Mouse (Mus musculus) ES-Bruce4 (cell line): ENCODE measurements around the gene Gpx4.

Experiments used
- CTCF ChIP-seq: IDR thresholded peaks from one replicate; pipeline ENCODE4 v1.8.1; 2011; ENCODE audit warnings: low read depth, low read length
- EP300 ChIP-seq: IDR thresholded peaks from 2 replicates; pipeline ENCODE4 v1.6.1; 2011; ENCODE audit warnings: low read depth, low read length; ENCODE audit not compliant: insufficient read depth
- POLR2A ChIP-seq: IDR thresholded peaks from one replicate; pipeline ENCODE4 v1.8.1; 2011; ENCODE audit warnings: low read length; ENCODE audit not compliant: insufficient read depth

DNA sequence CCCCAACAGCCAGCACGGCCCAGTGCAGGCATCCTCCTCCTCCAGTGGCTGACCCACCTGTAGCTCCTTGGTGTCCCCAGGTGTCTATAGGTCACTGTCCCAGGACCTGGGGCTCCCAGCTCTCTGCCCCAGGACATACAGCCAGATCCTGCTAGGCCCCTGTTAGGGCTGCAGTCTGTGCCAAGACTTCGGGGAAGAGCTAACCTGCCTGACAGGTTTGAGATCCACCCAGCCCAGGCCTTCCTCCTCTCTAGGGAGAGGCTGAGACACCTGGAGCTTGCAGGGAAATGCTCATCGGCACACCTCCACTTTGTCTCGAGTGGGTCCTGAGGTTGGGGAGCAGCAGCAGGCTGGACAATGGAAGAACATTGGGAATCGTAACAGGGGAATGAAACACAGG lies 59.0 kb downstream of the Gpx4 start:
- TF ChIP-seq CTCF = no peak
- no peak for TF ChIP-seq EP300
- no peak for TF ChIP-seq POLR2A
